Mouse (Mus musculus): Measurements from ENCODE around the gene Ccsap. TPM values are rescaled to one million over a fixed set of nuclear protein-coding genes. Genes with fewer than 3 reads are reported as not detected.
A peak's percentile ranks its signal among the peaks of the same experiment; 100 is the strongest.

The Ccsap gene
- polyA plus RNA-seq, 1 experiment, result not detected

DNA sequence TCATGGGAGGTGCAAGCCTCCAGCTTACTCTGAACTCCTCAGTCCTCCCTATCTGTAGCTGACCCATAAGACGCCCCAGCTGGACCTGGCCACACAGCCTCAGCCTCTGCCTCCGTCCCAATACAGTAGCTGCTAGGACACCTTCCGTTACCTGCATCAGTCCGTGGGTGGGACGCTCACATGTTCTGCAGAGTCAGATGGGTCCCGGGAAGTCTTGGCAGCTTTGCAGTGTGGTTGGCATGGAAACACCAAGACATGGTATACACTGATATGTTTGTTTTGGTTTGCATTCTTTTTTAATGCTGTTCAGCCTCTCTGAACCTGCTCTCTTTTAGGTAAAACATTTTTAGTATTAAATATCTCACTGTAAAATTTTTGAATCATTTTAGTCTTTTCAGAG lies 23.7 kb downstream of the Ccsap start:
- TF ChIP-seq POLR2A (IDR thresholded peaks at IDR 0.05; ENCODE audit: insufficient read depth, low read depth, low read length) (no peak), CTCF (IDR thresholded peaks at IDR 0.05; ENCODE audit: insufficient read depth, low read depth, low read length) (no peak)
- Histone ChIP-seq H3K27ac (ENCODE audit: insufficient read depth, low read depth, low read length) (no peak overlapping the region), H3K4me3 (ENCODE audit: insufficient read depth, low read depth, low read length) (no peak overlapping the region), H3K4me1 (ENCODE audit: control insufficient read depth, insufficient read depth, low read length) (peaks cover 9% of the 10 kb centered on the region)
- WGBS, result 51% methylated on average over 6 of the region's 6 CpGs

DNA sequence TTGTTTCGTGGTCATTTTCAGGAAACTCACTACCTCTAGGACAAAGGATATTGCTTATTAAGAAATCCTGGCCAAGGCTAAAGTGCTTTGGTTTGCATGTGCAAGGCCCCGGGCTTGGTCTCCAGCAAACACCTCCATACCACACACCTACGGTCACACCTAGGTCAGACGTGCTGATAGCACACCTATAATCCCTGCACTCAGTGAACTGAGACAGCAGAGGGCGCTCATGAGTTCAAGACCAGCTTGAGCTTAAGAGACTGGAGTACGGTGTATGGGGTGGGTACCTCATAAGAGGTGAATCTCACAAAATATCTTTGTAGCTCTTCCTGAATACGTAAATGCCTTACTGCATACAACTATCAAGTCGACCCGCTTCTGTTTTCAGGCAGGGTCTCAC lies 24.6 kb downstream of the Ccsap start:
- H3K4me3 ChIP-seq (ENCODE audit: insufficient read depth, low read depth, low read length), result no peak overlapping the region
- no peak overlapping the region for H3K27ac ChIP-seq (ENCODE audit: insufficient read depth, low read depth, low read length)
- TF ChIP-seq CTCF (IDR thresholded peaks at IDR 0.05; ENCODE audit: insufficient read depth, low read depth, low read length) (peak; percentile 55; the same call in 1 of the 2 replicates), POLR2A (IDR thresholded peaks at IDR 0.05; ENCODE audit: insufficient read depth, low read depth, low read length) (no peak)
- peaks cover 3% of the 10 kb centered on the region for H3K4me1 ChIP-seq (ENCODE audit: control insufficient read depth, insufficient read depth, low read length)
- WGBS, result 53% methylated on average over 9 of the region's 9 CpGs

DNA sequence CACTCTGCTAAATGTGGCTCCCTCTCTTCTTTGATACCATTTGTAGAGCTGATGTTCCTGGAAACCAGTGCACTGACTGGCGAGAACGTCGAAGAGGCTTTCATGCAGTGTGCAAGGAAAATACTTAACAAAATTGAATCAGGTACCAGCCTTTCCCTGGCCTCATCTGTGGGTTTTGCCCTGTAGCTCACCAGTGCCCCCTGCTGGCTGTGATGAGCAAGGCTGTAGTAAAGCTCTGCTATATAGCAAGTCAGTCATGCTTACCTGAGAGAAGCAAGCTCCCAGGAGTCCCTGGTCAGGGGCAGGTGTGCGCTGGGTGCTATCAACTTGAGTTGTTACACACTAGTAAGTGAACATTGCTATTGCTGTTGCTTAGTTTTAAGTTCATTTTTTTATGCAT lies 27.3 kb downstream of the Ccsap start:
- no peaks in the 10 kb centered on the region; the same call in 1 of the 2 replicates for H3K4me1 ChIP-seq (ENCODE audit: control insufficient read depth, insufficient read depth, low read length)
- WGBS, result 89% methylated on average over 4 of the region's 4 CpGs

DNA sequence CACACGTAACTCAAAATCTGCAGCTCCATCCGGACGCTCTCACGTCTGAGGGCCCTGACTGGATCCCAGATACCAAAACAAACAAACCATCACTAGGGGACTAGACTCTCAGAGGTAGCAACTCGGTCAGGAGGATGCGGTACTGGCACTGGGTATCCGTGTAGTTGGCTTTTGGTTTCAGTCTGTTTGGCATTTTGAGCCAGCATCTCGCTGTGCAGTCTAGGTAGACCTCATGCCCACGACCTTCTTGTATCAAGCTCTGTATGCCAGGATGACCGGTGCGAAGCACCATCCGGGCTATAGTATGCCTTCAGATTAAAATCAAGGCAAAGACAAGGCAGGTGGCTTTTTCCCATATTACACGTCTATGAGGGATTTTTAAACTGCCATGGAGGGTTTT lies 32.5 kb downstream of the Ccsap start:
- Histone ChIP-seq H3K27ac (ENCODE audit: insufficient read depth, low read depth, low read length) (no peak overlapping the region), H3K4me1 (ENCODE audit: control insufficient read depth, insufficient read depth, low read length) (no peaks in the 10 kb centered on the region), H3K4me3 (ENCODE audit: insufficient read depth, low read depth, low read length) (no peak overlapping the region)
- TF ChIP-seq CTCF (IDR thresholded peaks at IDR 0.05; ENCODE audit: insufficient read depth, low read depth, low read length) (no peak), POLR2A (IDR thresholded peaks at IDR 0.05; ENCODE audit: insufficient read depth, low read depth, low read length) (no peak)
- 88% methylated on average over 13 of the region's 13 CpGs for WGBS

More for the DNA sequence above, 27.3 kb downstream of the Ccsap start:
- no peak for TF ChIP-seq POLR2A (IDR thresholded peaks at IDR 0.05; ENCODE audit: insufficient read depth, low read depth, low read length)
- TF ChIP-seq CTCF (IDR thresholded peaks at IDR 0.05; ENCODE audit: insufficient read depth, low read depth, low read length), result peak; percentile 79; the same call in 1 of the 2 replicates
- Histone ChIP-seq H3K4me3 (ENCODE audit: insufficient read depth, low read depth, low read length) (no peak overlapping the region), H3K27ac (ENCODE audit: insufficient read depth, low read depth, low read length) (no peak overlapping the region)

DNA sequence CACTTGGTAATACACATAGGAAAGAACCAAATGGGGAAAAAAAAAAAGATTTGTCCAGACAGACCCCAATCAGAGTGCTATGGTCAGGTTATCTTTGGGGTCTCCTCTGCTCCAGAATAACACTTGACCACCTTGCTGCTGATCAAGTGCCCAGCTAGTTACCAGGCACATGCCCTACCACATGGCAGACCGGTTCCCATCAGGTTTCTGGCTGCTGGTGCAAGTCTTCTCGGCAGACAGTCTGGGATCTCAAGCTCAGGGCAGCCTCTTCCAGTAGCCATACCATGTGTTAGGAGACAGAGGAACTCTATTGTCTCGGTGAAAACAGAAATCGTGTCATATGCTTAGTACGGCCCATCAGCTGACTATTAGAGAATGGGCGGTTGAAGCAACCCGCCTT lies 33.3 kb downstream of the Ccsap start:
- Histone ChIP-seq H3K4me1 (ENCODE audit: control insufficient read depth, insufficient read depth, low read length) (no peaks in the 10 kb centered on the region), H3K4me3 (ENCODE audit: insufficient read depth, low read depth, low read length) (no peak overlapping the region), H3K27ac (ENCODE audit: insufficient read depth, low read depth, low read length) (no peak overlapping the region)
- WGBS, result 70% methylated on average over 7 of the region's 7 CpGs
- TF ChIP-seq CTCF (IDR thresholded peaks at IDR 0.05; ENCODE audit: insufficient read depth, low read depth, low read length), result no peak
- TF ChIP-seq POLR2A (IDR thresholded peaks at IDR 0.05; ENCODE audit: insufficient read depth, low read depth, low read length), result no peak

DNA sequence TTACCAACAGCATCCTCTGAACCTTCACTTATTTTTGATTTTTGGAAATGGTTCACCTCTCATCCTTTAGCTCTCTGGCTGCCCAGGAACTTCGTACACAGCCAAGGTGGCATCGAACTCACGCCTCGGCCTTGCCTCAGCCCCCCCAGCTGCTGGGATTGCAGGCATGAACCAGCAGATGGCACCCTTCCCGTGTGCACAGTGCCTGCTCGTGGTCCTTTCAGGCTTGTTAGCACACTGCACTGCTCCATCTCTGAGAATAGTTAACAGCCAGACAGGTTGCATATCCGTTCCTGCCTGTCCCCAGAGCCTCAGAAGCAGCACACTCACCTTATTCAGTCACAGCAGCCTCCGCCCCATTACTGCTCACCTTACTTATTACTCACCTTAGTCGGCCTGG lies 34.0 kb downstream of the Ccsap start:
- Histone ChIP-seq H3K27ac (ENCODE audit: insufficient read depth, low read depth, low read length) (no peak overlapping the region), H3K4me3 (ENCODE audit: insufficient read depth, low read depth, low read length) (no peak overlapping the region), H3K4me1 (ENCODE audit: control insufficient read depth, insufficient read depth, low read length) (no peaks in the 10 kb centered on the region)
- TF ChIP-seq CTCF (IDR thresholded peaks at IDR 0.05; ENCODE audit: insufficient read depth, low read depth, low read length) (0 out of 2 replicates have a peak, but pooled peaks have one; percentile 48), POLR2A (IDR thresholded peaks at IDR 0.05; ENCODE audit: insufficient read depth, low read depth, low read length) (no peak)
- 46% methylated on average over 9 of the region's 9 CpGs for WGBS

DNA sequence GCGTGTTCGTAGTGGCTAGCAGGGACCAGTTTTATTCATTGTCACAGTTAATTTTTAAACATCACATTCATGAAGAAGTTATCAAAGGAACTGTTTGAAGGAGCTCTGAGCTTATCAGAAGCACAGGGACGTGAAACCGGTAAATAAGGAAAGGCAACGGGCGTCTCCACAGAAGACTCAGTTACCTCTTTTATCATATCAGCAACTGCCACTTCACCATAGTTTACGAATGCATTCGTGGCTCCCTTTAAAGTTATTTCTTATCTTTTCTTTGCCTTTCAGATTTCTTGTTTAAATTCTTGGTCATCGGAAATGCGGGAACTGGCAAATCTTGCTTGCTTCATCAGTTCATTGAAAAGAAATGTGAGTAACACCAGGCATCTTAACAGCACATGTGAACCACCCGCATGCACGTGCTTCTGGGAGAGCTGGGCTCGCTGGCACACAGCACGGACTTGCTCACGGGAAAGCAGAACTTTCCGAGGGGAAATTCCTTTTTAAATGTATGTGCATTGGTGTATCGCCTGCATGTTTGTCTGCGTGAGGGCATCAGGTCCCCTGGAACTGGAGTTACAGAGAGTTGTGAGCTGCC lies 36.4 kb downstream of the Ccsap start:
- TF ChIP-seq POLR2A (IDR thresholded peaks at IDR 0.05; ENCODE audit: insufficient read depth, low read depth, low read length) (no peak), CTCF (IDR thresholded peaks at IDR 0.05; ENCODE audit: insufficient read depth, low read depth, low read length) (no peak)
- 79% methylated on average over 18 of the region's 18 CpGs for WGBS
- no peak overlapping the region for H3K27ac ChIP-seq (ENCODE audit: insufficient read depth, low read depth, low read length)
- no peak overlapping the region for H3K4me3 ChIP-seq (ENCODE audit: insufficient read depth, low read depth, low read length)
- peaks cover 5% of the 10 kb centered on the region; the same call in 1 of the 2 replicates for H3K4me1 ChIP-seq (ENCODE audit: control insufficient read depth, insufficient read depth, low read length)

DNA sequence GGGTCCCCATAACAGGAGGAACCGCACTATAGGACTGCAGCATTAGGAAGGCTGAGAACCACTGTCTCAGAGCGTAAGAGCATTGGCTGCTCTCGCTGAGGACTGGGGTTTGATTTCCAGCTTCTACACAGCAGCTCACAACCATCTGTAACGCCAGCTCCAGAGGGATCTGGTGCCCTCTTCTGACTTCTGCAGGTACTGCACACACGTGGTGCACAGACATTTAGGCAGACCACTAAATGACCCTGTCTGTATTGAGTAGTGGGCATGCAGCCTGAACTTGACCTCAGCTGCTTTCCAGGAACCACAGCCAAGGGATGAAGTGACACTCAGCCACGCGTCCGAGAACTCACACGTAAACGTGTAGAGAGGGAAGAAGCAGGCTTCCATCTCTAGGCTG lies 36.9 kb downstream of the Ccsap start:
- TF ChIP-seq CTCF (IDR thresholded peaks at IDR 0.05; ENCODE audit: insufficient read depth, low read depth, low read length) (no peak), POLR2A (IDR thresholded peaks at IDR 0.05; ENCODE audit: insufficient read depth, low read depth, low read length) (no peak)
- Histone ChIP-seq H3K27ac (ENCODE audit: insufficient read depth, low read depth, low read length) (no peak overlapping the region), H3K4me1 (ENCODE audit: control insufficient read depth, insufficient read depth, low read length) (peaks cover 5% of the 10 kb centered on the region; the same call in 1 of the 2 replicates), H3K4me3 (ENCODE audit: insufficient read depth, low read depth, low read length) (no peak overlapping the region)
- 97% methylated on average over 10 of the region's 10 CpGs for WGBS

DNA sequence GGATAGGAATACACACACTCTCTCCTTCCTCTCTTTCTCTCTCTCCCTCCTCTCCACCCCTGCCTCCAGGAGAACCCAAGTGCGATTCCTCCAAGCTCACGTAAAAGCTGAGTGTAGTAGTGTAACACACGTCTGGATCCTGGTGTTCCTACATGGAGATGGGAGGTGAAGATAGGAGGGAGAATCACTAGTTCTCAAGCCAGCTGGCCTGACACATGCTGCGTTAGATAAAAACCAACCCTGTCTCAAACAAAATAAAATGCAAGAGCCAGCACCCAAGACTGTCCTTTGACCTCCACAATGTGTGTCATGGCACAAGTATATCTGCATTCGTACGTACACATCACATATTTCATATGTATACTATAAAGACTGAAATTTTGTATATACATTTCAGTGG lies 39.2 kb downstream of the Ccsap start:
- H3K4me3 ChIP-seq (ENCODE audit: insufficient read depth, low read depth, low read length), result no peak overlapping the region
- H3K4me1 ChIP-seq (ENCODE audit: control insufficient read depth, insufficient read depth, low read length), result peaks cover 14% of the 10 kb centered on the region
- 67% methylated on average over 6 of the region's 6 CpGs for WGBS
- H3K27ac ChIP-seq (ENCODE audit: insufficient read depth, low read depth, low read length), result no peak overlapping the region
- TF ChIP-seq CTCF (IDR thresholded peaks at IDR 0.05; ENCODE audit: insufficient read depth, low read depth, low read length) (no peak), POLR2A (IDR thresholded peaks at IDR 0.05; ENCODE audit: insufficient read depth, low read depth, low read length) (no peak)
